Mouse (Mus musculus) adipose tissue, adult 10 weeks (tissue): ENCODE results near the gene Gnai3. TPM values are rescaled to one million over a fixed set of nuclear protein-coding genes. Genes with fewer than 3 reads are reported as not detected.

Experiments
- polyA plus RNA-seq: library from polyadenylated mRNA; stranded (reverse); fragments of 350-450 nt; fragmentation: Illumina TruSeq; extraction: RNeasy Lipid Tissue Mini Kit (QIAGEN cat#74804); gene quantifications from one replicate; pipeline ENCODE4 v1.2.3, GENCODE M21; 2014; ENCODE audit warnings: low read depth, low replicate concordance

The Gnai3 gene
- 87.4 TPM for polyA plus RNA-seq

DNA sequence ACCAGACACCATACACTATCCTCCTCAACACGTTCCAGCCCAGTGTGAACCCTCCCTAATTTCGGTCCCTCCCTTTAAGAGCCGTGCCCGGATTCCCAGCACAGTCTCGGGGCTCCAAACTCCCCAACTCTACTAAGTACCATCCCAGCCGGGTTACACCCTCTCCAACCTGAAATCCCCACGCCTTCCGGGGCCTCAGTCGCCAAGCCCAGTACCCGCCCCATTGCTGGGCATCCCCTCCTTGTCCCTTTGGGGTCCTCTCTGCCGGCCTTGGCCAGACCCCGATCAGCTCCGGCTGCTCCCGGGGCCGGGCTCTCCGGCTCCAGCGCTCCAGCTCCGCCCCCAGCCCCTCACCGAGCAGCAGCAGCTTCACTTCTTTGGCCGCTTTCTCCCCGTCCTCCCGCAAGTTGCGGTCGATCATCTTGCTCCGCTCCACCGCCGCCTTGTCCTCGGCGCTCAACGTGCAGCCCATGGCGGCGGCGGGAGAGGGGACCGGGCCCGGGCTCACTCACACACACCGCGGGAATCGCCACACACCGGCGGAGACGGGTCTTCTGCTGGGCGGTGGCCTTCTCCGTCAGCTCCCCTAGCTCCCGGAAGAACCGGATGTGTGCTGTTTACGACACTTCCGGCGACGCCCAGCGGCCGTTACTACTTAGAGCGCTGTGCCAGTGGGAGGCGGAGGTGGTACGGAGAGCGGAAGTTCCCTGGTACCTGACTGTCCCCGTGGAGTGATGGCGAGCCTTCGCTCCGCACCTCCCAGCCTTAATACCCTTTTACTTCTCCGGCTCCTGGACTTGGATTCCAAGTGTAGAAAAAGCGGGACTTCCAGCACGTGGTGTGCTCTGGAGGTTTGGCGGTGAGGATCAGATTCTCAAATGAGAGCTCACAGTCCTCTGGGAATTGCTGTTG is at the start of gene Gnai3:
Gene Gnai3 (minus strand): TSS at position 613 of the 912 bp plus-strand sequence.

DNA sequence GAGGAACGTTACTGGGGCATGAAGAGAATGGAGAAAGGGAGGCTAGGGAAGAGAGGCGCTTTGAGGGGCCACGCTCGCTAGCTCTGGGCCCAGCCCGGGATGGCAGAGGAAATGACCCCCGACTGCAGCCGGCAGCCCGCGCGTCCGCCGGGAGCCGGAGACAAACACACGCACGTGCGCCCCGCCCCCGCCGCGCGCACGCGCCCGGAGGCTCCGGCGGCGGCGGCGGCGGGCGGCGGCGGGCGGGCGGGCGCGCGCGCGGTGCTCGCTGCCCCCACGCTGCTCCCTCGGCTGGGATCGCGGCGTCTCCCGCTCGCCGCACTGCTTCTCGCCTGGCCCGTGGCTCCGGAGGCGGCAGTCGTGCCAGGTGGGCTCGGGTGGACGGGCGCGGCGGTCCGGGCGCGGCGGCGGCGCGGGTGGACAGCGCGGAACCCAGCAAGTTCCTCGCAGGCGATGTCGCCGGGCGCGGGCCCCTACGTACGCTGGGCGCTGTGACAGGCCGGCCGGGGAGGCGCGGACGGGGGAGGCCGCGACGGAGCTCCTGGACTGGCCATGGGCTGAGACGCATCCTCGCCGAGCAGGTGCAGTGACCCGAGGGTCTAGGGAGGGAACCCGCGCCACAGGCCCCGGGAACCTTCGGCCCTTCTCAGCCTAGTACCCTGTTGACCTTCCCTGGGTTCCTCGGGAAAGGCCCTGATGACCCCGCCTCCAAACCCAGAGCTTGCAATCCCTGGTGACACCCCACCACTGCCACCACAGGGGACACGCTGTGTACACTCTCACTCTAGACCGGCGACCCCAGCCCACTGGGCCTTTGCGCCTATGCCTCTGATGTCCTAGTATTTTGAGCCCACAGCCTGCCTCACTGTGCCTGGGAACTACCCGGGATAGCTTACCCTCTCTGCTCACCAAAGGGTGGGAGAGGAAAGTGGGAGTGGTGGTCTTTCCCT is 40.4 kb upstream of the Gnai3 start, which contains the start of gene Amigo1:
Gene Amigo1 (plus strand): TSS at position 238 of the 950 bp plus-strand sequence.

DNA sequence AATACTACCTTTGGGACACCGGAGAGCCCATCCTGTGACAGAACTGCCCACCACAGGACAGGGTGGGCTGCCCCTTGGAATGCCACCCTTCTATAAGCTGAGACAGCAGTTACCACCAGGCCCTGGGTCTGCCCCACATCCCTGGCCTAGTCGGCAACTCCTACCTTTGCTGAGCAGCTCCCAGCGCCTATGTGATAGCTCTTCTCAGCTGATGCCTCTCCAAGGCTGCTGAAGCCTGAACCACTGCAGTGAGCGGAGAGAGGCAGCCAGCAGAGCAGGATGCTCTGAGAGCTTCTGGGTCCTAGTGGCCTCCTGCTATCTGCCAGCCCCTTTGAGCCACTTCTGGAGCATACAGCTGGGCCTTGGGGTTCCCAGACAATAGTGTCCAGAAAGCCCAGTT is 8.7 kb upstream of the Gnai3 start, which contains the start of gene Gpr61:
Gene Gpr61 (minus strand): TSS at position 227 of the 400 bp plus-strand sequence.

DNA sequence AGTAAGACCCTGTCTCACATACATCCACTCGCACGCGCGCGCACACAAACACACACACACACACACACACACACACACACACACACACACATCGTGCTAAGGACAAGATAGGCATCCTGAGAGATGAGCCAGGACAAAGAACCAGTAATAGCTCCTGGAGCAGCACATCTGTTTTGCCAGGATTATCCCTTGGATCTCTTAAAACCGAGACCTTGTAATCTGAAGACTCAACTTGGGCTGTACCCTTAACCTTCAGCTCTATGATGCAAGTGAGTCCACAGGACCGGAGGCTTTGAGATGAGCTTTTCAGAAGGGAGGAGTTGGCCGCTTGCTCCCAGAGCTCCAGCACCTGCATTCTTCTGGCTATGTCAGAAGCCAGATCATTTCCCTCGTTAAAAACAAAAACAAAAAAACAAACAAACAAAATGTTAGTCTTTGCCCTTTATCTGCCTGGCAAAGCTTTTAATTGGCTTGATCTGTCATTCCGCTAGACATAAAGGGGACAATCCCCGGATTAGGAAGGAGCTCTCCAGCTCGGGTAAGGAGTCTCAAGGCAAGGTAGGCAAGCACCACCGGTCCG is 53.3 kb downstream of the Gnai3 start, which contains the start of gene Gnat2:
Gene Gnat2 (plus strand): TSS at position 254 of the 580 bp plus-strand sequence.

DNA sequence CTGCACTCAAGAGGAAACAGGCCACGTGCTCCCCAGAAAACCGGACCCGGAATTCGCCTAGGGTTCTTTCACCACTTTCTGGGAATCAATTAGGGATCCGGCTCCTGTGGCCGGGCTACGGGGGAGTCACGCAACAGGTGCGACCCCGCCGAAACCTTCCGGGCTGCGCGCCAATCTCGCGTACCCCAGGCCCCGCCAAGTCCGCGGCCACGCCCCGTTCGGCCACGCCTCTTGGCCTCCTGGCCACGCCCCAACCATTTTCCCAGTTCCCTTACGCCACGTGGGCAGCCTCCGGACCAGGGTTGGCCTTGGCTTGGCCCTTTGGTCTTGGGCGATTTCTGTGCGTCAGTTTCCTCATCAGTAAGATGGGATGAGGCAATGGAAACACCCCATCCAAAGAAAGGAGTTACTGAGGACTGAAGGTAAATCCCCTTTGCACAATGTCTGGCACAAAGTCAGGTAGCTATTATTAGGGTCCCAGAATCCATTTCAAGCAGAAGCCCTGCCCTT is 59.4 kb downstream of the Gnai3 start, which contains the start of gene Ampd2:
Gene Ampd2 (minus strand): TSS at position 182 of the 510 bp plus-strand sequence.

Other genes starting within 250 kb of the Gnai3 start
- 712 TPM for gene Gstm7, start 214.3 kb downstream of the Gnai3 start, polyA plus RNA-seq
- gene Gstm6, start 202.4 kb downstream of the Gnai3 start, polyA plus RNA-seq: 226 TPM
- gene Gstm3, start 176.9 kb downstream of the Gnai3 start, polyA plus RNA-seq: 0.32 TPM
- 898 TPM for gene Gstm2, start 159.7 kb downstream of the Gnai3 start, polyA plus RNA-seq
- gene Gstm1, start 128.2 kb downstream of the Gnai3 start, polyA plus RNA-seq: 759 TPM
- gene Gstm4, start 101.3 kb downstream of the Gnai3 start, polyA plus RNA-seq: 42.1 TPM
- 24.9 TPM for gene Ampd2, start 59.5 kb downstream of the Gnai3 start, polyA plus RNA-seq
- gene Gnat2, start 53.4 kb downstream of the Gnai3 start, polyA plus RNA-seq: 7.7 TPM
- not detected for gene Gpr61, start 8.7 kb upstream of the Gnai3 start, polyA plus RNA-seq
- 8.0 TPM for gene Amigo1, start 40.2 kb upstream of the Gnai3 start, polyA plus RNA-seq
- 10.6 TPM for gene Cyb561d1, start 55.1 kb upstream of the Gnai3 start, polyA plus RNA-seq
- 7.0 TPM for gene Atxn7l2, start 64.8 kb upstream of the Gnai3 start, polyA plus RNA-seq
- 2.5 TPM for gene Sypl2, start 80.5 kb upstream of the Gnai3 start, polyA plus RNA-seq
- 108 TPM for gene Psma5, start 110.8 kb upstream of the Gnai3 start, polyA plus RNA-seq
- 317 TPM for gene Sort1, start 137.9 kb upstream of the Gnai3 start, polyA plus RNA-seq
- not detected for gene Mybphl, start 218.8 kb upstream of the Gnai3 start, polyA plus RNA-seq
- 1.3 TPM for gene Psrc1, start 237.7 kb upstream of the Gnai3 start, polyA plus RNA-seq